Mouse (Mus musculus) megakaryocyte, embryonic 14.5 days (primary cell): ENCODE measurements around the gene Prss48.

Source experiments
- FLI1 ChIP-seq: IDR thresholded peaks from 2 replicates; pipeline ENCODE4 v1.6.1; 2012; ENCODE audit warnings: low read length, inconsistent platforms, mixed read lengths
- GATA1 ChIP-seq: IDR thresholded peaks from 3 replicates; pipeline ENCODE4 v1.6.1; 2012; ENCODE audit warnings: mixed read lengths, low read length, inconsistent platforms, borderline replicate concordance

GRCm38 (mm10) chr3:85970742-85971598, 31.3 kb downstream of the Prss48 start, which contains the start of gene Sh3d19:
- TF ChIP-seq GATA1 (no peak), FLI1 (no peak)
